Mouse (Mus musculus) E14TG2a.4 (cell line): ENCODE data around the gene Itgb4.

Source experiments
- CTCF ChIP-seq: conservative IDR thresholded peaks from 2 replicates; pipeline ENCODE4 v1.5.1; 2014; ENCODE audit warnings: low read length
- NANOG ChIP-seq: IDR thresholded peaks from 2 replicates; pipeline ENCODE4 v1.6.1; 2014; ENCODE audit warnings: borderline replicate concordance, low read length, mixed read lengths
- POU5F1 ChIP-seq: IDR thresholded peaks from 2 replicates; pipeline ENCODE4 v1.6.1; 2014; ENCODE audit warnings: low read length, borderline replicate concordance

GRCm38 (mm10) chr11:115954712-115955111 lies 19.8 kb upstream of the Itgb4 start:
- TF ChIP-seq CTCF = no peak
- TF ChIP-seq POU5F1 = no peak
- TF ChIP-seq NANOG = no peak
